Mouse (Mus musculus) ZHBTc4 (cell line): ENCODE results near the gene Tspan18.

Experiments
- DNase-seq: peaks from one replicate; pipeline ENCODE4 v3.0.0-alpha.2; 2011; ENCODE audit warnings: low read depth, low spot score

Tspan18 gene

GRCm38 (mm10) chr2:93219576-93219975, 114.7 kb downstream of the Tspan18 start:
- DNase-seq, result no peak

DNA sequence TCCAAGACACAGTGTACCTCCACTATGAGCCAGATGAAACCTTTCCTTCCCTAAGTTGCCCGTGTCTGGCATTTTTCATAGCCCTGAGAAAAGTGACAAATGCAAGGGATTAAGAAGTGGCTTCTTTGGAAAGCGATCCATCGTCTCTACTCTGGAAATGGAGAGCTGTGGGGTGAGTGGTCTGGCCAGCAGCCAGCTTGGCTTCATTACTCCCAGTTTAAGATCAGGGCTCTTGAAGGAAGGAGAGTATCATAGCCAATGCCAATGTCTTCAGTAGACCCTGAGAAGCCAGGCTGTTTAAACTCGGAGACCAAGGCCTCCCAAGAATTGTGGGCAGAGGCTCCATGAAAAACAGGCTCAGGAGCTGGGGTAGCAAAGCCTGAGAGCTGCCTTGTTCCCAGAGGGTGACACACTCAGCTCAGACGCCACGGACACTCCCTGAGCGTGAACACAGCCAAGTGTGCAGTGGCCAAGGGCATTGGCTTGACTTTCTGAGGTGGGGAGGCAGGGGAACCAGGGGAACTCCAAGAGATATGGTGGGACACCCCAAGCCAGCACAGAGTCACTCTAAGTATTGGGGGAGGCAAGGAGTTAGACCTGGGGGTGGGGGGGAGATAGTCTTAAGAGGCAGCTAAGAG, 115.8 kb downstream of the Tspan18 start:
- no peak for DNase-seq

DNA sequence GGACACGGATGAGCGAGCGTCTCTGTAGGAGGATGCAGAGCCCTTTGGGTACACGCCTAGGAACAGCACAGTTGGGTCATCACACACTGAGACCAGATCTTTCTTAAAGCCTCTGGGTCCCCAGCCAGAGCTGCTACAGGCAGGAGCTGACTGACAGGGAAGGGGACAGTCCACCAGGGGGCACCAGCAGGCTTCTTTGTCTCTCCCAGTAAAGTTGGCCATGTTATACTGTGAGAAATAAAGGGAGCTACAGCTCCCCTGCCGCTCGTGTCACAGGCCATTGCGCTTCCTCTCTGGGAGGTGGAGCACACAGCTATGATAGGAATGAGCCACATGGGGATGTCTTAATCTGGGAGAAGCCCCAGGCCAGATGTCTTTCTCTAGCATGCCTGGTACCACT, 117.3 kb downstream of the Tspan18 start:
- DNase-seq, result peak; percentile 88

GRCm38 (mm10) chr2:93215790-93216189, 118.5 kb downstream of the Tspan18 start:
- no peak for DNase-seq

GRCm38 (mm10) chr2:93214192-93214591, 120.1 kb downstream of the Tspan18 start:
- DNase-seq, result peak; percentile 42

GRCm38 (mm10) chr2:93212865-93213264, 121.4 kb downstream of the Tspan18 start:
- DNase-seq, result no peak

GRCm38 (mm10) chr2:93212386-93212785, 121.9 kb downstream of the Tspan18 start:
- peak; percentile 40 for DNase-seq

GRCm38 (mm10) chr2:93206126-93206525, 128.2 kb downstream of the Tspan18 start:
- no peak for DNase-seq

- DNase-seq, result no peak
Observed at GRCm38 (mm10) chr2:93204571-93204970, 129.7 kb downstream of the Tspan18 start.

GRCm38 (mm10) chr2:93203682-93204081, 130.6 kb downstream of the Tspan18 start:
- peak; percentile 71 for DNase-seq

GRCm38 (mm10) chr2:93202782-93203181, 131.5 kb downstream of the Tspan18 start:
- DNase-seq, result no peak

GRCm38 (mm10) chr2:93201997-93202396, 132.3 kb downstream of the Tspan18 start:
- DNase-seq, result no peak

DNA sequence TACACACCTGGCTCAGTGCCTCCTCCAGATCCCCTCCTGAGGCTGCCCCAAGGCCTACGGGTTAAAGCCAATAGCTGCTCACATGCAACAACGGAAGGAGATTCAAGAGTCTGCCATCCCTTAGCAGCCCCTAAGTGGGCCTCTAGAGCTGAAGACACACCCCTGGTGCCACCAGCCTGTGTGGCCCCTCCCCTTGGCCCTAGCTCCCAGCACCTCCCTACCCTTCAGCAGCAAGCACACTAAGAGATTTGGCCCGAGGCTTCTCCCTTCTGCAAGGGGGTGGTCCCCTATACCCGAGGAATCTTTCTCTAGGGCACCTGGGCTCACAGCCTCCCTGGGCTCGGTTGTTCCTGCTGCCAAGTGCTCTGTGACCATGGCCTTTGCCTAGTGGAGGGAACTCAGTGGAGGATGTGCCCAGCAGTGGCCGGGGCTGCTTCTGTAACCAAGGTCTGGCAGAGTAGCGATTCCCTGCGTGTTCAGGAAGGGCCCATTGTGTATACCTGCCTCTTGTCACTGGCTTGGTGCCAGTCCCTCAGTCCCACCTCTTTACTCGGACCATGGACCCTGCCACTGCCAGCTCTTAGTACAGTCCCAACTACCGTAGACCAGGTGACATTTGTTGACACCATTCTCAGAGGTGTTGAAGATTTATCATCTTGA, 133.5 kb downstream of the Tspan18 start:
- no peak for DNase-seq

- DNase-seq, result peak; percentile 88
Observed at GRCm38 (mm10) chr2:93199531-93199974, 134.8 kb downstream of the Tspan18 start.

- peak; percentile 89 for DNase-seq
Observed at GRCm38 (mm10) chr2:93198846-93199245, 135.5 kb downstream of the Tspan18 start.

- DNase-seq, result no peak
Observed at GRCm38 (mm10) chr2:93193806-93194205, 140.5 kb downstream of the Tspan18 start.

DNA sequence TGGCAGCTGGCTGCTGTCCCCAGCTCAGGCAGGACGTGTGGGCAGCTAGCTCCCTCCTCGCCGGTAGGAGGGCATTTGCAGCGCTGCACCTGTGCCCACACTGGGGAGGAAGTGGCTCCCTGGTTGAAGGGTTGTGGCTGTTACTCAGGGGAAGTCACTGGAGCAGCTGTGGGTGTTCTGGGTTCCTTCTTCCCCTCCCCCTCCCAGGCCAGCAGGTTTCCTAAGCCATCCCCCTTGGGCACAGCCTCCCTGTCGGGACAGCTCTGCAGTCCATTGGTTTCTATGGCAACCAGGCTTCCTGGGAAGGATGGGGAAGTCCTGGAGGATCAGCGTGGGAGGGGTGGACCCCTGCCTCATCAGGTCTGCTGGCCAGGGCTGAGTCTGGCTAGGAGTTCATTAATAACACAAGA, 141.6 kb downstream of the Tspan18 start:
- DNase-seq, result no peak

DNA sequence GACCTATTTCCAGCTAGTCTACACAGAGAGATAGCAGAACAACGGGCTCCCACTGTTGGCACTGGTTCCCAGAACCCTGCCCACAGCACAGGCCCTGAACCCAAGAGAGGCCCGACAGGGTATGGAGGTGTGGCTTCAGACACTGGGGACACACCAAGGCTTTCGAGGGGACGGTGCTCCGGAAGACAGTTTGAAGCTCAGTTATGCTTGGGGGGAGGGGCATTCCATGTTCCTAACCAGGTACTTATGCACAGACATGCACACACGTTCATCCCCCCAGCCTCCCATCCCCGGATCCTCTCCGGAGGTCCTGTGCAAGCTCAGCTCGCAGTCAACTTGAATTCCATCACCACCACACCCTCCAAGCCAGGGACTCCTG, 142.1 kb downstream of the Tspan18 start:
- DNase-seq, result no peak

DNA sequence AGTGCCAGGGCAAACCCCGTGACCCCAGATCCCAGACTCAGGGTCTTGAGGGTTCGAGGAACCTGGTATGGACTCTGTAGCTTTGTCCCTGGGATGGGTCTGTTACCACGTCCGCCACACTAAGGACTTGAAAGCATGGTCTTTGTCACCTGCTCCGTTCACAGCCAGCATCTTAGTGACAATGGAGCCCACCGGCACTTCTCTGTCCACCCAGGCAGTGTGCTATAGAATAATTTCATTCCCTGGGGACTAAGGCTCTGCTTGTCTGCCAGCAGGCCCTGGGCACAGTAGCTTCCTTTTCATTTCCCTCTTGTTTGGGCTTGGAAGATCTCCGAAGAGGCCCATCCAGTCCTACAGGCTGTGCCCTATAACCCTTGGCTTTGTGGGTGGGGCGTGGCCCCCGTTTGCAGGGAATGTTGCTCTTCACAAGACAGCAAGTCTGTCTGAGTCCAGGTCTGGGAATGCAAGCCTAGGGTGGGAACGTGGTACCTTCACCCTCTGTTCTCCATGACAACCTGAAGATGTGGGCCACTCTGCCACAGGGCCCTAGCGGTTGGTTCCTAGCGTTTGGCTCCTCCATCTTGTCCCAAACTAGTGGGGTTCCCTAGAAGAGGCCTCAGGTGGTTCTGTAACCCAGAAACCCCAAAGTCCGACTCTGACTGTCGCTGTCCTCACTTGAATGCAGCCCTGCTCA, 142.7 kb downstream of the Tspan18 start:
- peak; percentile 57 for DNase-seq

DNA sequence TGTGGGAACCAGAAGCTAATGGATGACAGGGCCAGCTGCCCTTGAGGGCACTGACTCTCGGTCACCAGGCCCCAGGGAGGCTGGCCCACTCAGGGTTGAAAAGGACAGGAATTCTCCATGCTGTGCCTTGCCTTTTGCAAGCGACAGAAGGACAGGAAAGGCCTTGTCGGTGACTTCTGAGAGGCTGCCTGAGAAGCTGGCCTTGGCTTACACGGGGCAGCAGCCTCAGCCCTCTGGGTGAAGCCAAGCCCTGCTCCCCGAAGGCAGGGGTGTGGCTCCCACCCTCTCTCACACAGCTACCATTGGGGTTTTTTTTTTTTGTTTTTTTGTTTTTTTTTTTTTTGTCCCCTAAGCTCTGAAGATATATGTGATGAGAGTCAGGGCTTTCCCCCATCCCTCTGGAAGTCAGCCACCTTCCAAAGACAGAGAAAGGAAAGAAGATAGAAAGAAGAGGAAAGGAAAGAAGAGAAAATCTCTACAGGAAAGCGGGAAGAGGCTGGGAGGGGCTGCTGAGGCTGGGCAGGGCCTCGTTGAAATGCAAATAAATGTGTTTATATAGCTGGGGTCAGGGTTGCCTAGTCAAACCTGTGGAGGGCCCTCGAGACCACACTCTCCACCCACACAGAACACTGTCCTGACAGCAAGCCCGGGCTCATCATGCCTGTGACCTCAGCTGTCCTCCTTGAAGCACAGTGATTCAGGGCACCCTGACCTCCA, 143.4 kb downstream of the Tspan18 start:
- peak; percentile 39 for DNase-seq

DNA sequence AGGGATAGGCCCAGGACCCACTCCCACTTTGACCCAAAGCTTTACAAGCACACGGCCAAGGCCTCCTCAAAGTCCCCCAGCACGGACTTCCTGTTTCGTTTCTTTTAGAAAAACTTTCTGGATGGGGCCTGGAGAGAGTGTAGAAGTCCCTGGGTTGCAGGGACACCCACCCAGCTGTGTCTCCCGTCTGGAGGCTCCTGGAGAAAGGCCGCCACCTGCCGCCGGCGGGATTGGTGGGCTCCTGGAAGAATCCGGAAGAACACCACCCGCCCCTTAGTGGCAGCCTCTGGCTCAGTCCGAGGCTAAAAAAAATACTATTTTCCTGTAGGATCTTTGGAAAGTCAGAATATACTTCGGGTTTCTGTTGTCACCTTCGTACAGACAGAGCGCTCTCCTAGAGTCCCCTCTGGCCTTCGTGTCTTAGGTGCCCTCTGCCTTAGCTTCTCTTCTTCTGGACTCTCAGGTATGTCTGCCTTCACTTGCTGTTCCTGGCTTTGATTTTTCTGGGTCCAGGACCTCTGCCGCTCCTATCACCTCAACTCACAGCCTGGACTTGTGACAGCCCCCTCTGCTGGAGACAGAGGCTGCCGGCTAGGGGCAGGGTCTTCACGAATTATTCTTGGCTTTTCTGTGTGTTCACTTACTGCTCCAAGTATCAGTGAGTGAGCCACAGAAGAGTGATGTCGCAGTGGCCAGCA, 145.4 kb downstream of the Tspan18 start:
- DNase-seq, result peak; percentile 64
